Mouse (Mus musculus) ES-Bruce4 (cell line): ENCODE results near the gene Afdn. TPM values are rescaled to one million over a fixed set of nuclear protein-coding genes. Genes with fewer than 3 reads are reported as not detected.
"Not testable (repeated sequence)": the region's sequence is repeated elsewhere in the genome, so short reads cannot be mapped to it uniquely, and the experiment has no call there.

Experiments used
- H3K27ac ChIP-seq: 2 replicates; pipeline ENCODE4 v1.5.1; 2012; ENCODE audit warnings: low read length, inconsistent platforms; ENCODE audit not compliant: insufficient read depth
- H3K27me3 ChIP-seq: 2 replicates; pipeline ENCODE4 v1.6.1; 2012; ENCODE audit warnings: mild to moderate bottlenecking, low read length, inconsistent platforms; ENCODE audit not compliant: control insufficient read depth, poor library complexity, insufficient read depth, severe bottlenecking
- H3K36me3 ChIP-seq: 2 replicates; pipeline ENCODE4 v1.6.1; 2012; ENCODE audit warnings: inconsistent platforms, mild to moderate bottlenecking, low read length, moderate library complexity; ENCODE audit not compliant: control insufficient read depth, poor library complexity, insufficient read depth, severe bottlenecking
- H3K4me1 ChIP-seq: one replicate; pipeline ENCODE4 v1.8.1; 2011; ENCODE audit warnings: low read length; ENCODE audit not compliant: control insufficient read depth, insufficient read depth
- H3K4me3 ChIP-seq: 2 replicates; pipeline ENCODE4 v1.5.1; 2011; ENCODE audit warnings: low read depth, mild to moderate bottlenecking, low read length
- H3K9ac ChIP-seq: 2 replicates; pipeline ENCODE4 v1.6.1; 2012; ENCODE audit warnings: low read depth, mild to moderate bottlenecking, inconsistent platforms; ENCODE audit not compliant: poor library complexity, severe bottlenecking
- H3K9me3 ChIP-seq: replicated peaks from 2 replicates; pipeline ENCODE4 v1.6.1; 2012; ENCODE audit warnings: mild to moderate bottlenecking, low read length, inconsistent platforms; ENCODE audit not compliant: control insufficient read depth, poor library complexity, insufficient read depth, severe bottlenecking
- CTCF ChIP-seq: IDR thresholded peaks from one replicate; pipeline ENCODE4 v1.8.1; 2011; ENCODE audit warnings: low read depth, low read length
- EP300 ChIP-seq: IDR thresholded peaks from 2 replicates; pipeline ENCODE4 v1.6.1; 2011; ENCODE audit warnings: low read depth, low read length; ENCODE audit not compliant: insufficient read depth
- POLR2A ChIP-seq: IDR thresholded peaks from one replicate; pipeline ENCODE4 v1.8.1; 2011; ENCODE audit warnings: low read length; ENCODE audit not compliant: insufficient read depth
- polyA plus RNA-seq: library from polyadenylated mRNA; stranded (reverse); fragments of >200 nt; gene quantifications from 2 replicates; pipeline ENCODE4 v1.2.4, GENCODE M21; 2011; ENCODE audit warnings: low read depth; ENCODE audit not compliant: missing spikeins, insufficient read depth, insufficient read length

The Afdn gene
- polyA plus RNA-seq, 1 experiment, result 286 TPM

- no peaks in the 10 kb centered on the region for H3K4me1 ChIP-seq
- TF ChIP-seq EP300 (no peak), POLR2A (no peak), CTCF (no peak)
- H3K9me3 ChIP-seq, result no peaks in the 10 kb centered on the region
- H3K9ac ChIP-seq, result no peak overlapping the region
- H3K27ac ChIP-seq, result no peak overlapping the region
- no peak overlapping the region for H3K4me3 ChIP-seq
- no peaks in the 10 kb centered on the region for H3K27me3 ChIP-seq
- H3K36me3 ChIP-seq, result no peaks in the 10 kb centered on the region; the same call in 1 of the 2 replicates
Observed at GRCm38 (mm10) chr17:13768531-13768930, 8.2 kb downstream of the Afdn start.

GRCm38 (mm10) chr17:13769256-13769655 is 8.9 kb downstream of the Afdn start:
- no peaks in the 10 kb centered on the region for H3K27me3 ChIP-seq
- no peaks in the 10 kb centered on the region for H3K9me3 ChIP-seq
- peak; percentile 14 for TF ChIP-seq CTCF
- no peak for TF ChIP-seq POLR2A
- no peak for TF ChIP-seq EP300
- H3K36me3 ChIP-seq, result no peaks in the 10 kb centered on the region; the same call in 1 of the 2 replicates
- H3K9ac ChIP-seq, result no peak overlapping the region
- no peak overlapping the region for H3K27ac ChIP-seq
- H3K4me3 ChIP-seq, result no peak overlapping the region
- H3K4me1 ChIP-seq, result no peaks in the 10 kb centered on the region

GRCm38 (mm10) chr17:13777676-13778075 is 17.3 kb downstream of the Afdn start:
- Histone ChIP-seq H3K27me3 (no peaks in the 10 kb centered on the region), H3K36me3 (no peaks in the 10 kb centered on the region), H3K9me3 (no peaks in the 10 kb centered on the region), H3K27ac (no peak overlapping the region), H3K9ac (no peak overlapping the region), H3K4me3 (no peak overlapping the region), H3K4me1 (no peaks in the 10 kb centered on the region)
- TF ChIP-seq EP300, result no peak
- TF ChIP-seq CTCF, result no peak
- no peak for TF ChIP-seq POLR2A

- no peak overlapping the region for H3K4me3 ChIP-seq
- H3K4me1 ChIP-seq, result no peaks in the 10 kb centered on the region
- no peak for TF ChIP-seq CTCF
- TF ChIP-seq POLR2A, result no peak
- no peak for TF ChIP-seq EP300
- H3K36me3 ChIP-seq, result no peaks in the 10 kb centered on the region
- H3K9ac ChIP-seq, result no peak overlapping the region
- no peaks in the 10 kb centered on the region for H3K9me3 ChIP-seq
- H3K27ac ChIP-seq, result no peak overlapping the region
- H3K27me3 ChIP-seq, result no peaks in the 10 kb centered on the region
Observed at GRCm38 (mm10) chr17:13778865-13779264, 18.5 kb downstream of the Afdn start.

GRCm38 (mm10) chr17:13781948-13782347 is 21.6 kb downstream of the Afdn start:
- Histone ChIP-seq H3K27ac (no peak overlapping the region), H3K9ac (no peak overlapping the region), H3K36me3 (no peaks in the 10 kb centered on the region), H3K9me3 (no peaks in the 10 kb centered on the region), H3K4me3 (no peak overlapping the region), H3K4me1 (no peaks in the 10 kb centered on the region), H3K27me3 (no peaks in the 10 kb centered on the region)
- TF ChIP-seq CTCF, result no peak
- TF ChIP-seq POLR2A, result no peak
- no peak for TF ChIP-seq EP300

GRCm38 (mm10) chr17:13783469-13783868 is 23.1 kb downstream of the Afdn start:
- no peaks in the 10 kb centered on the region for H3K9me3 ChIP-seq
- TF ChIP-seq POLR2A (no peak), EP300 (no peak), CTCF (no peak)
- no peak overlapping the region for H3K27ac ChIP-seq
- no peaks in the 10 kb centered on the region for H3K4me1 ChIP-seq
- H3K36me3 ChIP-seq, result no peaks in the 10 kb centered on the region
- H3K9ac ChIP-seq, result no peak overlapping the region
- no peaks in the 10 kb centered on the region for H3K27me3 ChIP-seq
- H3K4me3 ChIP-seq, result no peak overlapping the region

- H3K9ac ChIP-seq, H3K36me3 ChIP-seq, H3K4me3 ChIP-seq, H3K9me3 ChIP-seq, H3K27me3 ChIP-seq, H3K27ac ChIP-seq, H3K4me1 ChIP-seq: not testable (repeated sequence)
Observed at GRCm38 (mm10) chr17:13790033-13790432, 29.7 kb downstream of the Afdn start.
